Mouse (Mus musculus) forebrain, embryonic 15.5 days (tissue): Measurements from ENCODE around the gene Btbd7. TPM values are rescaled to one million over a fixed set of nuclear protein-coding genes. Genes with fewer than 3 reads are reported as not detected.

Experiments
- polyA plus RNA-seq: library from polyadenylated mRNA; unstranded; fragments of >200 nt; fragmentation: Nextera tagmentation; extraction: Ambion mirVana; gene quantifications from 2 replicates; pipeline ENCODE4 v1.2.1, GENCODE M21; 2015

Gene Btbd7
- polyA plus RNA-seq, 1 experiment from 2014 or later = 19.7 TPM

Other genes starting within 250 kb of the Btbd7 start
- gene Itpk1, start 173.5 kb downstream of the Btbd7 start, polyA plus RNA-seq = 58.7 and 59.1 TPM in 2 replicates
- 48.9 and 53.2 TPM in 2 replicates for gene Moap1, start 134.8 kb downstream of the Btbd7 start, polyA plus RNA-seq
- 11.4 and 12.7 TPM in 2 replicates for gene Tmem251, start 134.7 kb downstream of the Btbd7 start, polyA plus RNA-seq
- not detected in 2 replicates for gene Gm28051, start 120.7 kb downstream of the Btbd7 start, polyA plus RNA-seq
- 42.4 and 45.4 TPM in 2 replicates for gene Gon7, start 120.7 kb downstream of the Btbd7 start, polyA plus RNA-seq
- gene Ubr7, start 120.5 kb downstream of the Btbd7 start, polyA plus RNA-seq = 41.1 and 43.0 TPM in 2 replicates
- 37.6 and 37.8 TPM in 2 replicates for gene Gm20604, start 119.8 kb downstream of the Btbd7 start, polyA plus RNA-seq
- not detected in 2 replicates for gene Cox8c, start 20.8 kb upstream of the Btbd7 start, polyA plus RNA-seq
- gene Unc79, start 70.4 kb upstream of the Btbd7 start, polyA plus RNA-seq = 7.2 and 7.9 TPM in 2 replicates